Mouse (Mus musculus) heart, postnatal 25 days (tissue): ENCODE data around the gene Il17re. TPM values are rescaled to one million over a fixed set of nuclear protein-coding genes. Genes with fewer than 3 reads are reported as not detected.

Source experiments
- DNase-seq: peaks from one replicate; pipeline ENCODE4 v3.0.0; 2022; ENCODE audit warnings: low spot score
- intact Hi-C: fragments of 180-260 bp; cut with DNase I; formaldehyde crosslinking; loops from one replicate; pipeline ENCODE4 v1.15.1; 2025
- total RNA-seq, 2 experiments: library from RNA; stranded (reverse); gene quantifications; 2 replicates each; pipeline ENCODE4 v1.2.3; 2021

Il17re gene
- total RNA-seq, 2 experiments from 2014 or later: 0.78 to 1.1 TPM

DNA sequence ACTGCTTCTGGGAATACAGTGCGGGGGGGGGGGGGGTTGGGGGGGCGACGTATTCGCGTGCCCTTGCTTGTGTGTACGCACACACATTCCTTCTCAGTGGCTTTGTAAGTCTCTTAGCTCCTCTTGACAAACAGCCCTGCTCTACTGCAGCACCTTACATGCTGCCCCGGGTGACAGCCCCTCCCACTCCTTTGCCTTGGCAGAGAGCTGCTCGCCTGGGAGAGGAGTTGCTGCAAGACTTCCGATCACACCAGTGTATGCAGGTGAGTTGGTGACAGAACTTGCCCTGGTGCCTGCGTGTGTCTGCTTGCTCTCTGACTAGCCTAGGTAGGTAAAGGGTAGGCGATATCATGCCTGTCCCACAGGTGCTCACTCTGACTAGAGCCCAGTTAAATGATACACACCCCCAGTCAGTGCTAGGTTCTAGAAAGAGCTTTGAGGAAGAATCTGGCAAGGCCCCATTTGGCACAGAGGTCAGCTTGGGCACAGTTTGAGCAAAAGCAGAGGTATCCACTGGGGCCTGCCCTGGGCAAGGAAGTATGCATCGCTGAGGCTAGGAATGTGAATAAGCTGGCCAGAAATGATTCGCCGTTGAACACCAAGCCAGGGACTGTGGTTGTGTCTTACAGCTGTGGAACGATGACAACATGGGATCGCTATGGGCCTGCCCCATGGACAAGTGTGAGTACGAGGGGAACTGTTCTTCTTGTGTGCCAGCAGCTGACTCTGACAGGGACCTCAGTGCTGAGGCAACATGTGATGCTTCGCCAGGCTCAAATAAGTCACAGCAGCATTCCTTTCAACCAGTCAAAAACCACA is 22.5 kb downstream of the Il17re start:
- intact Hi-C loops: loop anchor here (10.0 kb wide), 1 partner anchor 214 kb away; the partner anchor contains the start of gene Tatdn2
- DNase-seq: no peak

DNA sequence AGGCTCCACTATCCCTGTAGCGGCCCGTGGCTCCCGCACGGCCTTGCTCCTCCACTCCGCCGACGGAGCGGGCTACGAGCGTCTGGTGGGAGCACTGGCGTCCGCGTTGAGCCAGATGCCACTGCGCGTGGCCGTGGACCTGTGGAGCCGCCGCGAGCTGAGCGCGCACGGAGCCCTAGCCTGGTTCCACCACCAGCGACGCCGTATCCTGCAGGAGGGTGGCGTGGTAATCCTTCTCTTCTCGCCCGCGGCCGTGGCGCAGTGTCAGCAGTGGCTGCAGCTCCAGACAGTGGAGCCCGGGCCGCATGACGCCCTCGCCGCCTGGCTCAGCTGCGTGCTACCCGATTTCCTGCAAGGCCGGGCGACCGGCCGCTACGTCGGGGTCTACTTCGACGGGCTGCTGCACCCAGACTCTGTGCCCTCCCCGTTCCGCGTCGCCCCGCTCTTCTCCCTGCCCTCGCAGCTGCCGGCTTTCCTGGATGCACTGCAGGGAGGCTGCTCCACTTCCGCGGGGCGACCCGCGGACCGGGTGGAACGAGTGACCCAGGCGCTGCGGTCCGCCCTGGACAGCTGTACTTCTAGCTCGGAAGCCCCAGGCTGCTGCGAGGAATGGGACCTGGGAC is 24.3 kb downstream of the Il17re start:
- intact Hi-C loops: loop anchor here (10.0 kb wide), 1 partner anchor 212 kb away; the partner anchor contains the start of gene Tatdn2
- DNase-seq: no peak

DNA sequence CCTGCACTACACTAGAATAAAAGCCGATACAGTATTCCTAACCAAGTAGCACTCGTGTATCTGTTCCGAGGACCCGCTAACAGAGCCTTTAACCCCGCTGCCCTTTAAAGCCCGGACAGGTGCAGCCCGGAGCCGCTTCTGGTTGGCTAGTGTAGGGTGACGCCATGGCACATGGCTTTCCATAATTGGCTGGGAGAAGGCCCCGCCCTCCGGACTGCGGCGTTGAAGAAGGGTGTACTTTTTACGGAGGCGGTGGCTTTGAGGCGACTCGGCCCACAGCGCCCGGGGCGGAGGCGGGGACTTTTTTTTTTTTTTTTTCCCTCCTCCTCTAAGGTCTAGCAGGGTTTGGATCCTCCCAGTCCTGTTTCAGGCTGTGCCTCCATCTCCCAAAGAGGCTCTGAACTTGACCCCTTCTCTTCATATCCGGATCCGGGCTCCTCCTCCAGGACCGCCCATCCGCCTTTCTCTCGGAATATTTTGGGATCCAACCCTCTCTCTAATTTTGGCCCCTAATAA is 24.9 kb downstream of the Il17re start, which contains the start of gene Creld1:
Gene Creld1, plus strand, starts transcription at position 198 of the 516 bp plus-strand sequence.
- DNase-seq: peak; percentile 91
- intact Hi-C loops: loop anchor here (10.0 kb wide), 1 partner anchor 212 kb away; the partner anchor contains the start of gene Tatdn2

DNA sequence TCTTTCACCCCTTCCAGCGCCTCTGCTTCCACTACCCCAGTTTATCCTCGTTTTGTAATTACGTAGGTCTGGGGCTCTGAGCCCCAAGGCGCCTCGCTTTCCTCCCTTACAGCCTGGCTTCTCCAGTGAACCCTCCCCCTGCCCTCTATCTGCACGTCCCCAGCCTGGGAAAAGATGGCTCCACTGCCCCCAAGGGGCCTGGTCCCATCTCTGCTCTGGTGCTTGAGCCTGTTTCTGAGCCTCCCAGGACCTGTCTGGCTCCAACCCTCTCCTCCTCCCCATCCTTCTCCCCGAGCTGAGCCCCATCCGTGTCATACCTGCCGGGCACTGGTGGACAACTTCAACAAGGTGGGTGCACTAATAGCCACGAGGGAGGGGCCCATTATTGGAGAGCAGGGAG is 25.4 kb downstream of the Il17re start:
- intact Hi-C loops: loop anchor here (10.0 kb wide), 1 partner anchor 211 kb away; the partner anchor contains the start of gene Tatdn2
- no peak for DNase-seq

DNA sequence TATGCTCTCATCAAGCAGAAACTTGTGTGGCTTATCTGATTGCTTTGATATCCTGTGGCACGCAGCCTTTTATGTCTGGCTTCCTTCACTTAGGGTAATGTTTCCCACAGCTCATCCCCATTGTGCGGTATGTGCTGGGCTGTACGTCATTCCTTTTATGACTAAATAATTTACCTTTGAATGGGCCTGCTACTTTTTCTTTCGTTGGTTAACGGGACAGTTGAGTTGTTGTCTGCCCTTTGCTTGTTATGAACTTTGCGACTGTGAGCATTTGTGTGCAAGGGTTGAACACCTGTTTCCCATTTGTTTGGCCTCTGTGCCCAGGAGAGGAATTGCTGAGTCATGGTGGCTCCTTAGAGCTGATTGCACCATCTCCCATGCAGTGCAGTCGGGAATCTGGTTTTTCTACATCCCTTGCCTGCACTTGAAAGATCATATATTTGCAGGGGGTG is 28.9 kb downstream of the Il17re start:
- intact Hi-C loops: loop anchor here (10.0 kb wide), 1 partner anchor 208 kb away; the partner anchor contains the start of gene Tatdn2
- no peak for DNase-seq

GRCm38 (mm10) chr6:113489410-113489809 is 31.1 kb downstream of the Il17re start:
- no peak for DNase-seq
- intact Hi-C loops: loop anchor here (10.0 kb wide), 1 partner anchor 205 kb away; the partner anchor contains the start of gene Tatdn2

DNA sequence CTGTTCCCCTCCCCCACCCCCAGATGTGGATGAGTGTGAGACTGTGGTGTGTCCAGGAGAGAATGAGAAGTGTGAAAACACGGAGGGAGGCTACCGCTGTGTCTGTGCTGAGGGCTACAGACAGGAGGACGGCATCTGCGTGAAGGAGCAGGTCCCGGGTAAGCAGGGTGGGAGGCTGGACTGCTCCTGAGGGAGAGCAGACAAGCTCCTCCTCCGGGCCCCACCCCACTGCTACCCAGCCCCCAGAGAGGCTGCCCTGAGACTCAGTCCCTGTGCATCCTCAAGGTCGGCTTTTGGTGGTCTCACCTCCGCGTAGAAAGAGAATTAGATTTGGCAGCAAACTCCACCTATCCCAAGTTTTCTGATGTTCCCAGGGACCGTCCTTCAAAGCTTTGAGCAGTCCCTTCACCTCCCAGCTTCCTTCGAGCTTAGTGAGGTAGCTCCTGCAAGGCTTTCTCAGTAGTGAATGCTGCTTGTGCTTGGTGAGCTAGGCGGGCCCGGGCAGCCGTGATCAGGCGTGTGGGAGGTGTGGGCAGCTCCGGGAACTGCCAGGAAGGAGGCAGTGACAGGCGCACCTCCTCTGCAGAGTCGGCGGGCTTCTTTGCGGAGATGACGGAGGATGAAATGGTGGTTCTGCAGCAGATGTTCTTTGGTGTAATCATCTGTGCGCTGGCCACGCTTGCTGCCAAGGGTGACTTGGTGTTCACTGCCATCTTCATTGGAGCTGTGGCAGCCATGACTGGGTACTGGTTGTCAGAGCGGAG is 34.0 kb downstream of the Il17re start:
- DNase-seq: no peak
- intact Hi-C loops: no loop called here

DNA sequence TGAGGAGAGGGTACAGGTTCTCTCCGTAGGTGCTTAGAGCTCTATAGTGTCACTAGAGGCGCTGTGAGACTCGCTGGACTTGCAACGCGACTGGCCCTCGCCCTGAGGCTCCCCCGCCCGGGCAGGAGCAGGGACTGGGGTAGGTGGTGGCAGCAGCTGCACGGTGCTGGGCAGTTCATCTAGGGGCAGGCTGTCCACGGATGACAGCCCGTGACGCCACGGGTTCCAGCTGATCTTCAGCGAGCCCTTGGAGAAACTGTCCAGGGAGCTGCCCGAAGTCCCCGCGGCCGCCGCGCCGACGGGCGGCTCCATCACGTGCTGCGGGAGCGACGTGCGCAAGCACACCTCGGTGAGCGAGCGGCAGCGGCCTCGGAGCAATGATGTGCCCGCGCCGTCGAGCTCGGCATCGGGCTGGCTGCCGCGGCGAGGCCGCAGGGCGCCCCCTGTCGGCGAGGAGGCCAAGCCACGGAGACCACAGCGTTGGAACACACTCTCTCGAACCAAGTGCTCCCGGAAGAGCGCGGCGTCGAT is 36.0 kb downstream of the Il17re start:
- peak; percentile 56 for DNase-seq
- intact Hi-C loops: no loop called here

GRCm38 (mm10) chr6:113495071-113495675 is 36.9 kb downstream of the Il17re start:
- intact Hi-C loops: no loop called here
- no peak for DNase-seq

DNA sequence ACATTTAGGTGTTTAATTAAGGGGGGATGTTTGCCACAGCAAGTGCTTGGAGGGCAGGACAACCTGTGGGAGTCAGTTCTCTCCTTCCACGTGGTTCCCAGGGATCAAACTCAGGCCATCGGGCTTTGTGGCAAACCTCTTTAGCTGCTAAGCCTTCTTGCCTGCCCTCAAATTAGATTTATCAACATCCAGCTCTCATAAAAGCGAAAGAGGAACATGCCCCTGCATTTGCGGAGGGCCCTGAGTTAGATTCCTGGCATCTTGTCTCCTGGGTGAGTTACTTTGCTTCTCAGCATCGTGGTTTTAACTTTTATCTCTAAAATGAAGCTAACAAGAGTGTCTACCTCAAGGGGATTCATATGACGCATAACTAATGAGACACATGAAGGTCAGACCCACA is 41.1 kb downstream of the Il17re start:
- no peak for DNase-seq
- intact Hi-C loops: no loop called here

DNA sequence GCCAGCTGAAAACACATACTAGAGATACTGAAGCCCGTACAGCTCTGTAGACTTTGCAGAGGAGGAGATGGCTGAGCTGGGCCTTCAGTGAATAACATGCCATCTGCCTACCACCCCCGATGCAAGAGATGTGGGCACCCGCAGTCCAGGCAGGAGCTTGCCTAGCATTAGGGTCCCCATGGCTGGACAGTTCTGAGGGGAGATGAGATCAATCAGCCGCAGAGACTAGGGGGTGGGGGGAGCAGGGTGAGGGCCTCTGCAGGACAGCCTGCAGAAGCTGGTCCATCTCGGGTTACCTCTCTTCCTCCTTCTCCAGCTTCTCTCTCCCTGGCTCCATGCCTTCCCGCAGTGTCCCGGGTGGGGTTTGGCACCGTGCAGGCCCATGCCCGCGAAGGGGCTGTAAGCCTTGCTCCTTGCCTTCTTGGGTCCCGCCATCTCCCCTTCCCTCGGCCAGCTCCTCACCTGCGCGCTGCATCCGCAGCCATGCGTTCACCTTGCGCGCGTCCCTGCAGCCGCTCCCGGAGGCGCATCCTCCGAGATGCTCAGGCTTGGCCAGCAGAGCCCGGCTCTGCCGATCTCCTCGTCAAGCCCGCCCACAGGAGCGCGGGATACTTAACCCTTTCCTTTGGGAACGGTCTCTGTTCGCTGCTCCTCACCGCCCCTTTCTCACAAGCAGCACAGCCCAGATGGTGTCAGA is 43.3 kb downstream of the Il17re start, which contains the start of gene Prrt3:
Gene Prrt3, minus strand, starts transcription at position 544 of the 697 bp plus-strand sequence.
- DNase-seq: no peak
- intact Hi-C loops: no loop called here

GRCm38 (mm10) chr6:113502801-113503200 is 44.5 kb downstream of the Il17re start:
- no peak for DNase-seq
- intact Hi-C loops: no loop called here

DNA sequence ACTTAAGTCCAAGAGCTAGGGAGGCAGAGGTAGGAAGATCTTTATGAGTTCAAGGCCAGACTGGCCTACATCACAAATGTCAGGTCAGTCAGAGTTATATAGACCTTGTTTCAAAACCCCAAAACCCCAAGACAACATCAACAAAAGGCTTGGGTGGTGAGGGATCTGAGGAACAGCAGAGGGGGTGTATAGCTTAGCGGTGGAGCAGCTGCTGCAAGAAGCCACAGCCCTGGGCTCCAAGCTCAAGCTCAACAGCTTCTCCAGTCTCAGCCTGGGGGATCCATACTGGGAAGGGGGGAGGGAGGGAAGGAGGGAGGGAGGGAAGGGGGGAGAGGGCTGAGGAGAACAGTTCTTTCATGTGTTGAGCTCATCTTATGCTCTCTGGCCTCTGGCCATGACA is 47.4 kb downstream of the Il17re start:
- intact Hi-C loops: no loop called here

GRCm38 (mm10) chr6:113507130-113507529 is 48.8 kb downstream of the Il17re start:
- no peak for DNase-seq
- intact Hi-C loops: no loop called here

More for the DNA sequence above, 47.4 kb downstream of the Il17re start:
- no peak for DNase-seq

GRCm38 (mm10) chr6:113508272-113508946 is 50.1 kb downstream of the Il17re start:
- no peak for DNase-seq
- intact Hi-C loops: no loop called here

DNA sequence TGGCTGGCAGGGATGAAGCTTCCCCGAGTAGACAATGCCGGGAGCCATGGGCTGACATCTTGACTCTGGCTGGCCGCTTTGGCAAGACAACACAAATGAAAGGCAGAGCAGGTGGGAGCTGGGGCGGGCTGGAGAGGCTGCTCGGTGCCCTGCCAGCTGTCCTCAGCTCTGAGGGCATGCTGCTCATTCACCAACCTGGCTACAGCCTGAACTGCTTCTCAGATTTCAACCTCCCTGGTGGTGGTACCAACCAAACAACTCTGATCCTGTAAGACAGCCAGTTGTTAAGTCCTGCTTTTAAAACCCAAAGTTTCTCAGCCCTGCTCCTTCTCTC is 50.6 kb downstream of the Il17re start:
- no peak for DNase-seq
- intact Hi-C loops: no loop called here

DNA sequence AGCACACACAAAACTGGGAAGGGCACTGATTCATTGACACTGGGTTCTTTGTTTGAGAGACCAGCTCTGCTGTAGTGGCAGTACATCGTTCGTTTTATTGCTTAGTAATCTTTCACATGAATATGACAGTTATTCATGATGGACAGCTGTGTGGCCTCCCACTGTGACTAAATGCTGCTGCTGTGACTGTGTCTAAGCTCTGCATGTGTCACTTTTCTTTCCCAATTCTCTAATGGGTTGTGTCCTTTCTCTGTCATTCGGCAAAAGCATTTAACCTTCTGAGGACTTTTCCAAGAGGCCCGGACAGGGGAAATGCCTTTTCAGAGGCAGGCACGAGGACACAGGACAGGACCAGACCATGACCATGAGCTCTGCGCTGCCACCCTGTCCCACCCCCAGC is 55.7 kb downstream of the Il17re start:
- no peak for DNase-seq

DNA sequence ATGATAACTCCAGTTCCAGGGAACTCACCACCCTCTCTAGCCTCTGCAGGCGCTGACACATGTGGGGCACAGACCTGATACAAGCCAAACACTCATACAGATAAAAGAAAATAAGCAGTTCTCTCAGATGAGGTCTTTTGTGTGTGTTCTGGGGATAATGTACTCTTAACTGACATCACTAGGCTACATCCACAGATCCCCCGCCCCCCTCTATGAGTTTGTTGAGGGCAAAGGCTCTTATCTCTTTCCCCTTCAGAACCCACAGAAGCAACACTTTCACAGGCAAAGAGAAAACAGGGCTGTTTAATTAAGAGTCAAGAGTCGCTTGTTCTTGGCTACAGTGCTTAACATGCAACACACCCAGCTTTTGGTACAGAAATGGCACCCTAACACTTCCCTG is 56.3 kb downstream of the Il17re start:
- intact Hi-C loops: no loop called here

More for the DNA sequence above, 55.7 kb downstream of the Il17re start:
- intact Hi-C loops: no loop called here

More for the DNA sequence above, 56.3 kb downstream of the Il17re start:
- no peak for DNase-seq
